Mouse (Mus musculus): ENCODE measurements around the gene Pde6c.

DNA sequence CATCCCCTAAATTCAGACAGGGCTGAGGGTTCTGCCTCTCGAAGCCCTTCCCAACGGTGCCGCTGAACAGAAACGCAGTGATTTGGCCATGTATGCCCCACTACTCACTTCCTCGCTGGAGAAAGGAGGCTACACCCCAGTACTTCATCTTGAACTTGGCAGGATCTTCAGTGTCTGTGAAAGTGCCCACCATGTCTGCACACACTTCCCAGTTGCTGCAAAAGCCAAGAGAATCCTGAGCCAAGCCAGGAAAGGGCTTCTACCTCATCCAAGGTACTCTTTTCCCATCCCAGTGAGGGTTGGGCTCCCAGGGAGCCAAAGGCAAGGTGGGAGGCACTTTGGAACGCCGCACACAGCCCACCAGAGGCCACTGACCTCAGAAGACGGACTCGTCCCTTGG is 8.7 kb upstream of the Pde6c start:
- TF ChIP-seq POLR2A (IDR thresholded peaks at IDR 0.05; ENCODE audit: borderline replicate concordance, insufficient read depth, low read length) (no peak), CTCF (IDR thresholded peaks at IDR 0.05; ENCODE audit: borderline replicate concordance, insufficient read depth, low read depth, low read length) (no peak)
